Mouse (Mus musculus) activated CD4-positive, CD25-positive, alpha-beta regulatory T cell (primary cell): ENCODE data around the gene A730046J19Rik. TPM values are rescaled to one million over a fixed set of nuclear protein-coding genes. Genes with fewer than 3 reads are reported as not detected.

Experiments used
- polyA plus RNA-seq, 2 experiments: library from polyadenylated mRNA; unstranded; fragments of 100-300 nt; shearing (Covaris generic); gene quantifications; one replicate each; pipeline ENCODE4 v1.2.1; 2017

Gene A730046J19Rik
- not detected for polyA plus RNA-seq

GRCm38 (mm10) chrX:144153523-144153922, at the start of gene A730046J19Rik:
TSS of gene A730046J19Rik (plus strand) at chrX:144153695.

Other genes with a start within 250 kb of the A730046J19Rik start
- gene Dcx, start 220.4 kb upstream of the A730046J19Rik start, polyA plus RNA-seq: under 1 TPM in 1 of 2 experiments, not detected in 1; 0.21 TPM
- gene Alg13, start 164.1 kb downstream of the A730046J19Rik start, polyA plus RNA-seq: 10 to 100 TPM; 12.2 to 12.3 TPM